In genomic region chr12:51347988-51348697, GRCm38 (mm10) we compare ENCODE assay signal across 8 mouse cellular contexts. TPM values are rescaled to one million over a fixed set of nuclear protein-coding genes. Genes with fewer than 3 reads are reported as not detected.
DNase-seq lines count a peak whose midpoint lies in the region; ATAC-seq and TF ChIP-seq lines count a peak whose summit lies in the region.

TSS of gene G2e3 (plus strand) at chr12:51348061.

- H3K4me2 ChIP-seq in embryonic facial prominence, embryonic 15.5 days (replicated peaks) = peak within 1 kb of the TSS; percentile 54
- peak within 1 kb of the TSS; percentile 67 for H3K4me2 ChIP-seq in limb, embryonic 14.5 days (replicated peaks; ENCODE audit: low read depth, low read length, severe bottlenecking)
- H3K4me2 ChIP-seq in midbrain, postnatal 0 days (ENCODE audit: low read depth, low read length, poor library complexity, severe bottlenecking) = peak within 1 kb of the TSS; percentile 48

- ATAC-seq in embryonic facial prominence, embryonic 15.5 days (ENCODE audit: insufficient number of reproducible peaks, low FRiP score, low TSS enrichment, low read depth) = peak; percentile 95
- ATAC-seq in limb, embryonic 14.5 days (ENCODE audit: low FRiP score, low read depth) = peak; percentile 97
- ATAC-seq in midbrain, postnatal 0 days (ENCODE audit: low FRiP score) = peak; percentile 97

- no peaks in the 10 kb centered on the region; the same call in 1 of the 2 replicates for H3K4me1 ChIP-seq in bone marrow, adult 2 months (ENCODE audit: control insufficient read depth, insufficient read depth, low read length)
- H3K4me1 ChIP-seq in embryonic facial prominence, embryonic 15.5 days = 0 out of 2 replicates have a peak, but pooled peaks cover 6% of the 10 kb centered on the region
- peaks cover 10% of the 10 kb centered on the region; the same call in 1 of the 2 replicates for H3K4me1 ChIP-seq in limb, embryonic 14.5 days (ENCODE audit: control insufficient read depth, insufficient read depth, low read length)
- H3K4me1 ChIP-seq in midbrain, postnatal 0 days (ENCODE audit: insufficient read depth, low read length) = 0 out of 2 replicates have a peak, but pooled peaks cover 3% of the 10 kb centered on the region

- peak; percentile 80; the same call in 1 of the 2 replicates for TF ChIP-seq POLR2A in bone marrow, adult 2 months (IDR thresholded peaks at IDR 0.05; ENCODE audit: borderline replicate concordance, control insufficient read depth, low read depth, low read length)
- TF ChIP-seq POLR2A in limb, embryonic 14.5 days (IDR thresholded peaks at IDR 0.05; ENCODE audit: borderline replicate concordance, extremely low read depth, insufficient read depth, insufficient read length) = peak; percentile 90; the same call in 1 of the 2 replicates

- peak within 1 kb of the TSS; percentile 86 for H3K4me3 ChIP-seq in bone marrow, adult 2 months (replicated peaks; ENCODE audit: control insufficient read depth, low read depth, low read length)
- peak within 1 kb of the TSS; percentile 92 for H3K4me3 ChIP-seq in embryonic facial prominence, embryonic 15.5 days (replicated peaks)
- peak within 1 kb of the TSS; percentile 77 for H3K4me3 ChIP-seq in limb, embryonic 14.5 days (replicated peaks; ENCODE audit: low read length)
- peak within 1 kb of the TSS; percentile 89 for H3K4me3 ChIP-seq in midbrain, postnatal 0 days (ENCODE audit: low read depth, low read length)

- peak; percentile 92 for DNase-seq in 416B (ENCODE audit: low read depth)
- DNase-seq in heart, adult 8-10 months (ENCODE audit: low spot score) = peak; percentile 91
- peak; percentile 83 for DNase-seq in kidney, adult 9 months
- peak; percentile 91 for DNase-seq in limb, embryonic 14.5 days (ENCODE audit: low spot score)
- peak; percentile 94 for DNase-seq in midbrain, postnatal 0 days (ENCODE audit: low spot score)
- peak; percentile 67 to 78 for DNase-seq in spleen, postnatal 14 days (ENCODE audit: low spot score in 2 of 2)

- WGBS in bone marrow, adult 2 months = under 1% methylated on average over 70 of the region's 70 CpGs
- WGBS in embryonic facial prominence, embryonic 15.5 days = under 1% methylated on average over 70 of the region's 70 CpGs
- under 1% methylated on average over 70 of the region's 70 CpGs for WGBS in limb, embryonic 14.5 days
- under 1% methylated on average over 70 of the region's 70 CpGs for WGBS in midbrain, postnatal 0 days

- TF ChIP-seq CTCF in bone marrow, adult 2 months (IDR thresholded peaks at IDR 0.05; ENCODE audit: control insufficient read depth, insufficient read depth, low read length) = no peak; the same call in 1 of the 2 replicates
- no peak for TF ChIP-seq CTCF in midbrain, postnatal 0 days (IDR thresholded peaks at IDR 0.05)

- H3K9ac ChIP-seq in embryonic facial prominence, embryonic 15.5 days = peak within 1 kb of the TSS; percentile 70
- H3K9ac ChIP-seq in limb, embryonic 14.5 days (ENCODE audit: low read depth, low read length, severe bottlenecking) = peak within 1 kb of the TSS; percentile 87
- H3K9ac ChIP-seq in midbrain, postnatal 0 days (replicated peaks; ENCODE audit: low read length, poor library complexity, severe bottlenecking) = peak within 1 kb of the TSS; percentile 83

- no peaks in the 10 kb centered on the region for H3K9me3 ChIP-seq in embryonic facial prominence, embryonic 15.5 days (replicated peaks)
- H3K9me3 ChIP-seq in limb, embryonic 14.5 days (ENCODE audit: control insufficient read depth, low read length) = no peaks in the 10 kb centered on the region
- no peaks in the 10 kb centered on the region for H3K9me3 ChIP-seq in midbrain, postnatal 0 days (ENCODE audit: low read length)

- H3K27me3 ChIP-seq in embryonic facial prominence, embryonic 15.5 days = no peaks in the 10 kb centered on the region
- H3K27me3 ChIP-seq in limb, embryonic 14.5 days (ENCODE audit: control insufficient read depth, insufficient read depth, low read length) = no peaks in the 10 kb centered on the region
- no peaks in the 10 kb centered on the region for H3K27me3 ChIP-seq in midbrain, postnatal 0 days (ENCODE audit: insufficient read depth, low read length)

- H3K27ac ChIP-seq in bone marrow, adult 2 months (ENCODE audit: control insufficient read depth, insufficient read depth, low read depth, low read length, poor library complexity) = peak within 1 kb of the TSS; percentile 77
- H3K27ac ChIP-seq in embryonic facial prominence, embryonic 15.5 days (replicated peaks) = peak within 1 kb of the TSS; percentile 93
- H3K27ac ChIP-seq in limb, embryonic 14.5 days (replicated peaks; ENCODE audit: low read depth, low read length) = peak within 1 kb of the TSS; percentile 91
- H3K27ac ChIP-seq in midbrain, postnatal 0 days (ENCODE audit: low read depth, low read length) = peak within 1 kb of the TSS; percentile 68

- H3K36me3 ChIP-seq in embryonic facial prominence, embryonic 15.5 days = peaks cover 11% of the 10 kb centered on the region
- H3K36me3 ChIP-seq in limb, embryonic 14.5 days (ENCODE audit: control insufficient read depth, insufficient read depth, low read length) = peaks cover 14% of the 10 kb centered on the region
- H3K36me3 ChIP-seq in midbrain, postnatal 0 days (ENCODE audit: insufficient read depth, low read length) = 0 out of 2 replicates have a peak, but pooled peaks cover 3% of the 10 kb centered on the region

RNA-seq across cellular contexts. Expression of gene G2e3, which starts in this region (rescaled TPM):
- polyA plus RNA-seq in bone marrow, adult 2 months (2011; ENCODE audit: insufficient read depth, insufficient read length, low replicate concordance, missing spikeins) = 8.2 and 9.4 TPM in 2 replicates
- polyA plus RNA-seq in embryonic facial prominence, embryonic 15.5 days (2015; fragmentation: Nextera tagmentation; extraction: Ambion mirVana) = 25.0 and 25.5 TPM in 2 replicates
- 1 to 10 TPM; 1.9 to 2.6 (median 2.3) TPM for total RNA-seq in heart, adult 8-10 months (2022)
- polyA plus RNA-seq in limb, embryonic 14.5 days (2012; rRNA removed) = 19.2 and 20.3 TPM in 2 replicates
- polyA plus RNA-seq in limb, embryonic 14.5 days (2014; fragmentation: Nextera tagmentation; extraction: Ambion mirVana) = 26.9 and 28.3 TPM in 2 replicates
- 10.1 and 16.8 TPM in 2 replicates for total RNA-seq in midbrain, postnatal 0 days (2014; rRNA removed)
- polyA plus RNA-seq in midbrain, postnatal 0 days (2015; fragmentation: Nextera tagmentation; extraction: Ambion mirVana) = 7.8 and 8.2 TPM in 2 replicates

Comparison
In these comparisons a context has a peak if more than half of its experiments do, and no peak if none do; other contexts are left out.
1. Peak in every context shown above with its lines: DNase-seq, ATAC-seq, H3K4me3 ChIP-seq and H3K27ac ChIP-seq.